Mouse (Mus musculus): ENCODE results near the gene Fam83d. TPM values are rescaled to one million over a fixed set of nuclear protein-coding genes. Genes with fewer than 3 reads are reported as not detected.
"Not testable (repeated sequence)": the region's sequence is repeated elsewhere in the genome, so short reads cannot be mapped to it uniquely, and the experiment has no call there.

Fam83d gene
- polyA plus RNA-seq, 1 experiment = 7.8 TPM

DNA sequence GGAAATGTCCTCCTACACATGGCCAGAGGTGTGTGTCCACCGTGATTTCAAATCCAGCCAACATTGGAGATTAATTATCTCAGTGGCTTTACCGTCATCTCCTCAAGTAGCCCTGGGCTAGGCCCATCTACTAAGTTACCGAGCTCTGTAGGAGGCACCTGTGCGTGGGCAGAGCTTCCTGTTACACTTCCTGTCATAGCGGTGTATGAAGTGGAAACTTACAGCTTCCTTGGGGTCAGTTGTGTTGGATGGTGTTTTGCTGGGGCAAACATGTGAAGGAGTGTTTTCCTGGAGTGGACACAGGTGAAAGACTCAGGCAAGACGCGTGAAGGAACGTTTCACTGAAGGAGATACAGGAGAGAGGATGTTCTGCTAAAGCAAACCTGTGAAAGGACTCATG lies 32.6 kb upstream of the Fam83d start:
- no peak overlapping the region for H3K4me3 ChIP-seq (ENCODE audit: control insufficient read depth, low read depth, low read length)
- TF ChIP-seq POLR2A (IDR thresholded peaks at IDR 0.05; ENCODE audit: control insufficient read depth, low read depth, low read length) = no peak
- TF ChIP-seq CTCF (IDR thresholded peaks at IDR 0.05; ENCODE audit: control insufficient read depth, insufficient read depth, insufficient replicate concordance, low read depth, low read length) = no peak
- no peaks in the 10 kb centered on the region for H3K36me3 ChIP-seq (ENCODE audit: control insufficient read depth, insufficient read depth, low read length)
- no peak overlapping the region for H3K27ac ChIP-seq (ENCODE audit: control insufficient read depth, insufficient read depth, low read depth, low read length)
- H3K4me1 ChIP-seq (ENCODE audit: control insufficient read depth, insufficient read depth, low read length) = no peaks in the 10 kb centered on the region; the same call in 1 of the 2 replicates
- H3K27me3 ChIP-seq (ENCODE audit: control insufficient read depth, insufficient read depth, low read length) = no peaks in the 10 kb centered on the region

DNA sequence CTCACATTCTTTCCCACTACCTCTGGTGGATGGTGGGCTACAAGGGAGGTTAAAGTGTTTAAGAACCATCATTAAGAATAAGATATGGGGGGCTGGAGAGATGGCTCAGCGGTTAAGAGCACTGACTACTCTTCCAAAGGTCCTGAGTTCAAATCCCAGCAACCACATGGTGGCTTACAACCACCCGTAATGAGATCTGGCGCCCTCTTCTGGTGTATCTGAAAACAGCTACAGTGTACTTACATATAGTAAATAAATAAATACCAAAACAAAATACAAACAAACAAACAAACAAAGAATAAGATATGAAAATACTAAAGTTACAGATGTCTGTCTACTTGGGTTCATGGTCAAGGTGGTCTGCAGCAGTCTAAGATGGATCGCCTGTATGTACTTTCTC lies 31.6 kb upstream of the Fam83d start:
- H3K27ac ChIP-seq (ENCODE audit: control insufficient read depth, insufficient read depth, low read depth, low read length); H3K36me3 ChIP-seq (ENCODE audit: control insufficient read depth, insufficient read depth, low read length); H3K27me3 ChIP-seq (ENCODE audit: control insufficient read depth, insufficient read depth, low read length); H3K4me1 ChIP-seq (ENCODE audit: control insufficient read depth, insufficient read depth, low read length); H3K4me3 ChIP-seq (ENCODE audit: control insufficient read depth, low read depth, low read length): not testable (repeated sequence)

DNA sequence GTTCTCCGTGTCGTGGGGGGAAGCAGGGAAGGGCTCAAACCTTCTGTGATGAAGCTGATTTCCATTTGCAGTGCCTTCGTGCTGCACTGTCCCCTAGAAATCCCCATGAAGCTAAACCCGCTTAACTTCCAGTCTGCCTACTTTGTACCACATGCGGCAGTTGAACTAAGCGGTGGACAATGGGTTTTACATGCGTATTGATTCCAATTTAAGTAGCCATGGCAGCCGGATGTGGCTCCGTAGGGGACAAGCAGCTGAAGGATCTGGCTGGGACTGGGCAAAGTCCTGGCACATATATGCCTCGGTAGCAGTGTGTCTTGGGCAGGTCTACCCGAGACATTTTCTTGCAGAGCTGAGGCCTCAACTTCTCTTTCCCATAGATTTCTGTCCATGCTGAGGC lies 29.3 kb upstream of the Fam83d start:
- TF ChIP-seq POLR2A (IDR thresholded peaks at IDR 0.05; ENCODE audit: control insufficient read depth, low read depth, low read length) = no peak
- no peak for TF ChIP-seq CTCF (IDR thresholded peaks at IDR 0.05; ENCODE audit: control insufficient read depth, insufficient read depth, insufficient replicate concordance, low read depth, low read length)
- Histone ChIP-seq H3K27me3 (ENCODE audit: control insufficient read depth, insufficient read depth, low read length) (no peaks in the 10 kb centered on the region), H3K4me3 (ENCODE audit: control insufficient read depth, low read depth, low read length) (no peak overlapping the region), H3K27ac (ENCODE audit: control insufficient read depth, insufficient read depth, low read depth, low read length) (no peak overlapping the region), H3K36me3 (ENCODE audit: control insufficient read depth, insufficient read depth, low read length) (no peaks in the 10 kb centered on the region), H3K4me1 (ENCODE audit: control insufficient read depth, insufficient read depth, low read length) (no peaks in the 10 kb centered on the region; the same call in 1 of the 2 replicates)

DNA sequence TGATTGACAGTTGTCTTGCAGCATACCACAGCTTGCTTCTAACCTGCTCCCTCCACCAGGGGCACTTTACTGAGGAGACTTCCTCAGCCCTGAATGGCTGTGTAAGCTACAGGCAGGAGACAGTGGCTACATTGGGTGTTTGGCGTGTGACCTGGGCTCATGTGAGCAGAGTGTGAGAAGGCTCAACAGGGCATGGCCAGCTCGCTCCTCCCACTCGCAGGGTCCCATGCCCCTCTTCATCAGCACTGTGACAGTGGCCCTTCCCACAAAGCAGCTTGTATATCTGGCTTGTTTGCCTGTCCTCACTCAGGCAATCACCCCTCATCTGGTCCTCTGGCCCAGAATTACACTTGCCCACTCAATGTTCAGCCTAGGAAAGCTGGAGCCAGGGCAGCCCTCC lies 28.8 kb upstream of the Fam83d start:
- TF ChIP-seq POLR2A (IDR thresholded peaks at IDR 0.05; ENCODE audit: control insufficient read depth, low read depth, low read length) (no peak), CTCF (IDR thresholded peaks at IDR 0.05; ENCODE audit: control insufficient read depth, insufficient read depth, insufficient replicate concordance, low read depth, low read length) (no peak)
- H3K27ac ChIP-seq (ENCODE audit: control insufficient read depth, insufficient read depth, low read depth, low read length) = no peak overlapping the region
- no peaks in the 10 kb centered on the region for H3K36me3 ChIP-seq (ENCODE audit: control insufficient read depth, insufficient read depth, low read length)
- H3K4me1 ChIP-seq (ENCODE audit: control insufficient read depth, insufficient read depth, low read length) = no peaks in the 10 kb centered on the region; the same call in 1 of the 2 replicates
- no peak overlapping the region for H3K4me3 ChIP-seq (ENCODE audit: control insufficient read depth, low read depth, low read length)
- no peaks in the 10 kb centered on the region for H3K27me3 ChIP-seq (ENCODE audit: control insufficient read depth, insufficient read depth, low read length)

DNA sequence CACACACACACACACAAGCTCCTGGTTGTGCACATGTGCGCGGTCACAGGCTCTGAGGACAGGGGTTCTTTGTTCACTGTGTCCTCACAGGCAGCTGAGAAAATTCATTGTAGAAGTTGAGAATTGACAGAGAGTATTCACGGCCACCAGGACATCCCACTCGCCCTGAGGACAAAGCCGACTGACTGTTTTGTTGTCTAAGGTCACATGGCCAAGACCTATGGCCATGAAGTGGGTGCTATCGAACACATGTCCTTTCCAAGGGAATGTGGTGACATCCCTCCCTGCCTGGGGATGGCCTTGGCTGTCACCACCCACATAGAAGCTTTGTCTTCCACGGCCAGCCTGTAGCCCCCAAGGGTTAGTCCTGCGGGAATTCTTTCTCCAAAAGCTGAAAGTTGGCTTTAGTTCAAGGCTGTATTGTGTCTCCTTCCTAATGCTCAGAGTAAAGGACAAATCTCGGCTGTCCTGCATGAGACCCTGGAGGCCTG lies 26.8 kb upstream of the Fam83d start:
- H3K36me3 ChIP-seq (ENCODE audit: control insufficient read depth, insufficient read depth, low read length) = no peaks in the 10 kb centered on the region
- no peak for TF ChIP-seq POLR2A (IDR thresholded peaks at IDR 0.05; ENCODE audit: control insufficient read depth, low read depth, low read length)
- TF ChIP-seq CTCF (IDR thresholded peaks at IDR 0.05; ENCODE audit: control insufficient read depth, insufficient read depth, insufficient replicate concordance, low read depth, low read length) = no peak
- no peaks in the 10 kb centered on the region; the same call in 1 of the 2 replicates for H3K4me1 ChIP-seq (ENCODE audit: control insufficient read depth, insufficient read depth, low read length)
- no peak overlapping the region for H3K4me3 ChIP-seq (ENCODE audit: control insufficient read depth, low read depth, low read length)
- peak overlapping the region; percentile 60 for H3K27ac ChIP-seq (ENCODE audit: control insufficient read depth, insufficient read depth, low read depth, low read length)
- H3K27me3 ChIP-seq (ENCODE audit: control insufficient read depth, insufficient read depth, low read length) = no peaks in the 10 kb centered on the region

DNA sequence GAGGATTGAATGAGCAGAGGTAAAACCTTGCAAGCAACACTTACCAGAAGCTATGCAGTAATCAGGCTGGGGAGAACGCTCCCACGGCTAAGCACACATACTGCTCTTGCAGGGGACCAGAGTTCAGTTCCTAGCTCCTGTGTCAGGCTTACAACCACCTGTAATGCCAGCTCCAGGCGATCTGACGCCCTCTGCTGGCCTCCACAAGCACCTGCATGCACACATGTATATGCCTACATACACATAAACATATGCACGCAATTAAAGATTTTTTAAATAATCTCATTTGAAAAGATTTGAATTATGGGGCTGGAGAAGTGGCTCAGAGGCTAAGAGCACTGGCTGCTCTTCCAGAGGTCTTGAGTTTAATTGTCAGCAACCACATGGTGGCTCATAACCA lies 25.5 kb upstream of the Fam83d start:
- Histone ChIP-seq H3K36me3 (ENCODE audit: control insufficient read depth, insufficient read depth, low read length) (no peaks in the 10 kb centered on the region), H3K27ac (ENCODE audit: control insufficient read depth, insufficient read depth, low read depth, low read length) (no peak overlapping the region), H3K4me3 (ENCODE audit: control insufficient read depth, low read depth, low read length) (no peak overlapping the region), H3K27me3 (ENCODE audit: control insufficient read depth, insufficient read depth, low read length) (no peaks in the 10 kb centered on the region), H3K4me1 (ENCODE audit: control insufficient read depth, insufficient read depth, low read length) (no peaks in the 10 kb centered on the region; the same call in 1 of the 2 replicates)
- TF ChIP-seq CTCF (IDR thresholded peaks at IDR 0.05; ENCODE audit: control insufficient read depth, insufficient read depth, insufficient replicate concordance, low read depth, low read length) (peak; percentile 77; the same call in 1 of the 2 replicates), POLR2A (IDR thresholded peaks at IDR 0.05; ENCODE audit: control insufficient read depth, low read depth, low read length) (no peak)

DNA sequence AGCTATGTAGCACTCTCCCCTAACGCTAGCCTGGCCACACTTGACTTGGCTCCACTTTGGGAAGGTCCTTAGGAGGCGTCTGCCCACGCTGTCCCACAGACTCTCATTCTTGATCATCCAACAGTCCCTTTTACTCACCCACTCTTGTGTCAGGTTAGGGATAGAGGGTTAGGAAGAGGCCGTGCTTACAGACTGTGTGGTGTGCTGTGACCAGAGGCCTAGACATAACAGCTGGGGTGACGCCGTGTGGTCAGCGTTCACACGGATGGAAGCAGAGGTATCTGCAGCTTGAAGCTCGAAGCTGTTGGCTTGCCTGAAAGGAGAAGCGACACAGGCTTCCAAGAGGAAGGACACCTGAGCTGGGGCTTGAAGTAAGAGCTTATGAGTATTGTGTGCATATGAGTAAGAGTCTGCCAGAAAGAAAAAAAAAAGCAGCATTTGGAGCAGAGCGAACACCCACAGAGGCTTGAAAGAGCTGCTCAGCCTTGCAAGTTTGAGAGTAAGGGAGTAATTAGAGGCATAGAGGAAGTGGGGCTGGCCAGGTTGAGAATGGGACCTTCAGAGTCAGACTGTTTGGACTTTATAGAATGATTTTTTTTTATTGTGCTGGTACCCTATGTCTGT lies 24.3 kb upstream of the Fam83d start:
- no peaks in the 10 kb centered on the region for H3K36me3 ChIP-seq (ENCODE audit: control insufficient read depth, insufficient read depth, low read length)
- no peaks in the 10 kb centered on the region; the same call in 1 of the 2 replicates for H3K4me1 ChIP-seq (ENCODE audit: control insufficient read depth, insufficient read depth, low read length)
- no peak overlapping the region for H3K27ac ChIP-seq (ENCODE audit: control insufficient read depth, insufficient read depth, low read depth, low read length)
- H3K4me3 ChIP-seq (ENCODE audit: control insufficient read depth, low read depth, low read length) = no peak overlapping the region
- no peaks in the 10 kb centered on the region for H3K27me3 ChIP-seq (ENCODE audit: control insufficient read depth, insufficient read depth, low read length)
- no peak for TF ChIP-seq POLR2A (IDR thresholded peaks at IDR 0.05; ENCODE audit: control insufficient read depth, low read depth, low read length)

DNA sequence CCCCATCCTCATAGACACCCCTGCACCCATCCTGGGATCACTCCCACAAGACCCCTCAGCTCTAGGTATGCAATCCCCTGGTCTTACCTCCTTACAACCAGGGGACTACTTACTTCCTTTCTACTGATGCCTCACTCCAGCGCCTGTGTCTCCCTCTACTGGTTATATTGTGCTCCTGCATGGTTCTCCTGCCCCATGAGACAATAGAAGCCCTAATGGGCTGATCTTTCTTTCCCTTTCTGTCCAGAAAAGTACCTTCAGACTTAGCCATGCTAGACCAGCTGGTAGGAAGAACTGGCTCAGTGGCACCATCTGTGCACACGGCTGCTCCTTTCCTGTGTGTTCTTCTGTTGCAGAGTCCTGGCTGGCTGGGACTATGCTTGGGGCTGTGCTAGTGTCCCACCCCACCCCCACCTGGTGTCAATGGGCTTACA lies 22.8 kb upstream of the Fam83d start:
- Histone ChIP-seq H3K4me3 (ENCODE audit: control insufficient read depth, low read depth, low read length) (no peak overlapping the region), H3K4me1 (ENCODE audit: control insufficient read depth, insufficient read depth, low read length) (no peaks in the 10 kb centered on the region; the same call in 1 of the 2 replicates), H3K27ac (ENCODE audit: control insufficient read depth, insufficient read depth, low read depth, low read length) (no peak overlapping the region), H3K27me3 (ENCODE audit: control insufficient read depth, insufficient read depth, low read length) (no peaks in the 10 kb centered on the region), H3K36me3 (ENCODE audit: control insufficient read depth, insufficient read depth, low read length) (no peaks in the 10 kb centered on the region)
- TF ChIP-seq POLR2A (IDR thresholded peaks at IDR 0.05; ENCODE audit: control insufficient read depth, low read depth, low read length) (no peak), CTCF (IDR thresholded peaks at IDR 0.05; ENCODE audit: control insufficient read depth, insufficient read depth, insufficient replicate concordance, low read depth, low read length) (no peak)
